Mouse (Mus musculus): ENCODE data around the gene Tex30. TPM values are rescaled to one million over a fixed set of nuclear protein-coding genes. Genes with fewer than 3 reads are reported as not detected.
"Not testable (repeated sequence)": the region's sequence is repeated elsewhere in the genome, so short reads cannot be mapped to it uniquely, and the experiment has no call there.

Tex30 gene
- polyA plus RNA-seq, 1 experiment = 157 TPM

DNA sequence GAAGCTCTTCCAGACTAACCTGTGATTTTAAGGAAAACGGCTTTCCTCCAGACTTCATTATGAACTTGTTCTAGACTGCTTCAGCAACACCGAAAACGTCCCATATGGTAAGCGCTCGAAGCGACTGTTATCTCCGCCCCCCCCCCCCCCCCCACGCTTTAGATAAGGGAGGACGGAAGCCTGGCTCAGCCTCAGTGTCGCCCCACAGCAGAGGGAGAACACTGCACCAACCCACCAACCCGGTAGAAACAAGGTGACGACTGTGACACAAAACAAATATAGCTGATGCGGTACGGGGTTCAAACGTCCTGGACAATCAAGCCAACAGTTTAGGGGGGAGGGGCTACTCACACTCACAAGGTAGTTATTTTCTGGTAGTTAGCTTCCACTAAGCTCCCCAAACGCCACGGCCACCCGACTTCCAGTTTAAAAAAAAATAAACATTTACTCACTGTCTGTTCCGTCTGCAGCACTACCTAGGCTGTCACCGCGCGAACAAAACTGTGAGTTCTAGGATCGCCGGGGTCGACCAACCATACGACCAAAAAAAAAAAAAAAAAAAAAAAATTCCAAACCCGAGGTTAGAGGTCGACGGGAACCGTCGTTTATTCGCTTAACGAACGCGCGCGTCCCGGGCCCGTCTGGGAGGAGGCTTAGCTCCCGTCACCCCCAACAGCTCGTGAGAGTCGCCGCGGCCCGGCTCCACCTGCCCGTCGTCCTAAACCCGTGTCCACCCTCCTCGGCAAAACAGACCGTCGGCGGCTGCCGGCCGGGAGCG is 604 bp downstream of the Tex30 start:
- H3K27me3 ChIP-seq (ENCODE audit: control insufficient read depth, insufficient read depth, low read length) = no peaks in the 10 kb centered on the region
- H3K4me3 ChIP-seq (ENCODE audit: control insufficient read depth, low read depth, low read length) = peak overlapping the region; percentile 97
- H3K27ac ChIP-seq (ENCODE audit: control insufficient read depth, insufficient read depth, low read depth, low read length) = peak overlapping the region; percentile 100
- TF ChIP-seq CTCF (IDR thresholded peaks at IDR 0.05; ENCODE audit: control insufficient read depth, insufficient read depth, insufficient replicate concordance, low read depth, low read length) = no peak
- no peak; the same call in 1 of the 2 replicates for TF ChIP-seq POLR2A (IDR thresholded peaks at IDR 0.05; ENCODE audit: control insufficient read depth, low read depth, low read length)
- H3K36me3 ChIP-seq (ENCODE audit: control insufficient read depth, insufficient read depth, low read length) = no peaks in the 10 kb centered on the region
- H3K4me1 ChIP-seq (ENCODE audit: control insufficient read depth, insufficient read depth, low read length) = peaks cover 3% of the 10 kb centered on the region; the same call in 1 of the 2 replicates

GRCm38 (mm10) chr1:44064625-44065024 is 37.6 kb downstream of the Tex30 start:
- Histone ChIP-seq H3K36me3 (ENCODE audit: control insufficient read depth, insufficient read depth, low read length) (no peaks in the 10 kb centered on the region), H3K27me3 (ENCODE audit: control insufficient read depth, insufficient read depth, low read length) (no peaks in the 10 kb centered on the region), H3K27ac (ENCODE audit: control insufficient read depth, insufficient read depth, low read depth, low read length) (no peak overlapping the region), H3K4me3 (ENCODE audit: control insufficient read depth, low read depth, low read length) (no peak overlapping the region), H3K4me1 (ENCODE audit: control insufficient read depth, insufficient read depth, low read length) (no peaks in the 10 kb centered on the region)
- no peak for TF ChIP-seq POLR2A (IDR thresholded peaks at IDR 0.05; ENCODE audit: control insufficient read depth, low read depth, low read length)
- TF ChIP-seq CTCF (IDR thresholded peaks at IDR 0.05; ENCODE audit: control insufficient read depth, insufficient read depth, insufficient replicate concordance, low read depth, low read length) = no peak

GRCm38 (mm10) chr1:44063439-44063838 is 38.8 kb downstream of the Tex30 start:
- H3K27me3 ChIP-seq (ENCODE audit: control insufficient read depth, insufficient read depth, low read length) = no peaks in the 10 kb centered on the region
- no peaks in the 10 kb centered on the region for H3K36me3 ChIP-seq (ENCODE audit: control insufficient read depth, insufficient read depth, low read length)
- H3K27ac ChIP-seq (ENCODE audit: control insufficient read depth, insufficient read depth, low read depth, low read length) = no peak overlapping the region
- no peak overlapping the region for H3K4me3 ChIP-seq (ENCODE audit: control insufficient read depth, low read depth, low read length)
- H3K4me1 ChIP-seq (ENCODE audit: control insufficient read depth, insufficient read depth, low read length) = no peaks in the 10 kb centered on the region
- TF ChIP-seq POLR2A (IDR thresholded peaks at IDR 0.05; ENCODE audit: control insufficient read depth, low read depth, low read length) = no peak
- TF ChIP-seq CTCF (IDR thresholded peaks at IDR 0.05; ENCODE audit: control insufficient read depth, insufficient read depth, insufficient replicate concordance, low read depth, low read length) = no peak

- H3K27me3 ChIP-seq (ENCODE audit: control insufficient read depth, insufficient read depth, low read length) = no peaks in the 10 kb centered on the region
- TF ChIP-seq CTCF (IDR thresholded peaks at IDR 0.05; ENCODE audit: control insufficient read depth, insufficient read depth, insufficient replicate concordance, low read depth, low read length) = no peak
- no peak for TF ChIP-seq POLR2A (IDR thresholded peaks at IDR 0.05; ENCODE audit: control insufficient read depth, low read depth, low read length)
- no peak within 1 kb of the TSS for H3K4me3 ChIP-seq (ENCODE audit: control insufficient read depth, low read depth, low read length)
- H3K27ac ChIP-seq (ENCODE audit: control insufficient read depth, insufficient read depth, low read depth, low read length) = no peak within 1 kb of the TSS
- H3K4me1 ChIP-seq (ENCODE audit: control insufficient read depth, insufficient read depth, low read length) = no peaks in the 10 kb centered on the region
- H3K36me3 ChIP-seq (ENCODE audit: control insufficient read depth, insufficient read depth, low read length) = no peaks in the 10 kb centered on the region
Measured at GRCm38 (mm10) chr1:44061836-44062235, 40.4 kb downstream of the Tex30 start, which contains the start of gene Gm8251. Gm8251 (minus strand) TSS chr1:44061936.

GRCm38 (mm10) chr1:44057805-44058204 is 44.4 kb downstream of the Tex30 start:
- no peak for TF ChIP-seq CTCF (IDR thresholded peaks at IDR 0.05; ENCODE audit: control insufficient read depth, insufficient read depth, insufficient replicate concordance, low read depth, low read length)
- no peak for TF ChIP-seq POLR2A (IDR thresholded peaks at IDR 0.05; ENCODE audit: control insufficient read depth, low read depth, low read length)
- H3K27ac ChIP-seq (ENCODE audit: control insufficient read depth, insufficient read depth, low read depth, low read length) = no peak overlapping the region
- H3K36me3 ChIP-seq (ENCODE audit: control insufficient read depth, insufficient read depth, low read length) = no peaks in the 10 kb centered on the region
- H3K4me1 ChIP-seq (ENCODE audit: control insufficient read depth, insufficient read depth, low read length) = no peaks in the 10 kb centered on the region
- no peaks in the 10 kb centered on the region for H3K27me3 ChIP-seq (ENCODE audit: control insufficient read depth, insufficient read depth, low read length)
- H3K4me3 ChIP-seq (ENCODE audit: control insufficient read depth, low read depth, low read length) = no peak overlapping the region

DNA sequence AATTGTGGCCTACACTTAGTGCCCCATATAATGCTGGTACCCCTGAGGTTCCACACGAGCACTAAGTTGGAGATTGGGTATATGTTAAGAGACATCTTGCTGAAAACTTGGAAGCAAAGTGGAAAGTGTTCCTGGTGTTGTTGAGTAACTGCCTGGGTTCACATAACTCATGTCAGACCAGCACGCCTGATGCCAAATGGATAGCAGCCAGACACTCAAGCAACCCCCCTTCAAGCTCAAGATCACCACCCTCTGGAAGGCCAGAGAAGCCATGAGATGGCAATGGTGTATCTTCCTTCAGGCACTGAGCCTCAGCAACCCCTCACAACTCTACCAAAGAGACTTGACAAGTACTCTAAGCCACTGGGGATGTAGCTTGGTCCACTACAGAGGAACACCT is 55.7 kb downstream of the Tex30 start:
- H3K27me3 ChIP-seq (ENCODE audit: control insufficient read depth, insufficient read depth, low read length) = no peaks in the 10 kb centered on the region
- H3K4me3 ChIP-seq (ENCODE audit: control insufficient read depth, low read depth, low read length) = no peak overlapping the region
- no peaks in the 10 kb centered on the region for H3K4me1 ChIP-seq (ENCODE audit: control insufficient read depth, insufficient read depth, low read length)
- H3K27ac ChIP-seq (ENCODE audit: control insufficient read depth, insufficient read depth, low read depth, low read length) = no peak overlapping the region
- no peaks in the 10 kb centered on the region for H3K36me3 ChIP-seq (ENCODE audit: control insufficient read depth, insufficient read depth, low read length)
- TF ChIP-seq CTCF (IDR thresholded peaks at IDR 0.05; ENCODE audit: control insufficient read depth, insufficient read depth, insufficient replicate concordance, low read depth, low read length) (no peak), POLR2A (IDR thresholded peaks at IDR 0.05; ENCODE audit: control insufficient read depth, low read depth, low read length) (no peak)

- not testable (repeated sequence) for H3K27me3 ChIP-seq (ENCODE audit: control insufficient read depth, insufficient read depth, low read length); H3K4me1 ChIP-seq (ENCODE audit: control insufficient read depth, insufficient read depth, low read length); H3K4me3 ChIP-seq (ENCODE audit: control insufficient read depth, low read depth, low read length); H3K36me3 ChIP-seq (ENCODE audit: control insufficient read depth, insufficient read depth, low read length); H3K27ac ChIP-seq (ENCODE audit: control insufficient read depth, insufficient read depth, low read depth, low read length)
Measured at GRCm38 (mm10) chr1:44045689-44046088, 56.6 kb downstream of the Tex30 start.

All from testis, adult 2 months (tissue).